Mouse (Mus musculus) embryonic facial prominence, embryonic 13.5 days (tissue): ENCODE data around the gene Pigw. TPM values are rescaled to one million over a fixed set of nuclear protein-coding genes. Genes with fewer than 3 reads are reported as not detected.
"Not testable (repeated sequence)": the region's sequence is repeated elsewhere in the genome, so short reads cannot be mapped to it uniquely, and the experiment has no call there.

ENCODE experiments used
- ATAC-seq: fragments of 200-750 bp; cut with Nextera tagmentation; 2 replicates; pipeline ENCODE4 v1.8.0; 2017; ENCODE audit warnings: low read depth; ENCODE audit not compliant: insufficient number of reproducible peaks, insufficient read depth, low FRiP score, low TSS enrichment
- H3K27ac ChIP-seq: fragments of 300-500 bp; sonication (generic); 2 replicates; pipeline ENCODE4 v1.5.1; 2015; ENCODE audit warnings: moderate library complexity, mild to moderate bottlenecking, inconsistent platforms
- H3K27me3 ChIP-seq: fragments of 300-500 bp; sonication (generic); 2 replicates; pipeline ENCODE4 v1.6.1; 2015; ENCODE audit warnings: mild to moderate bottlenecking, inconsistent platforms
- H3K36me3 ChIP-seq: fragments of 300-500 bp; sonication (generic); 2 replicates; pipeline ENCODE4 v1.6.1; 2015; ENCODE audit warnings: mild to moderate bottlenecking, inconsistent platforms
- H3K4me1 ChIP-seq: fragments of 300-500 bp; sonication (generic); 2 replicates; pipeline ENCODE4 v1.6.1; 2015; ENCODE audit warnings: inconsistent platforms
- H3K4me2 ChIP-seq: fragments of 300-500 bp; sonication (generic); 2 replicates; pipeline ENCODE4 v1.6.1; 2015; ENCODE audit warnings: moderate library complexity, mild to moderate bottlenecking, inconsistent platforms
- H3K4me3 ChIP-seq: fragments of 300-500 bp; sonication (generic); 2 replicates; pipeline ENCODE4 v1.5.1; 2015; ENCODE audit warnings: mild to moderate bottlenecking, inconsistent platforms
- H3K9ac ChIP-seq: fragments of 300-500 bp; sonication (generic); 2 replicates; pipeline ENCODE4 v1.6.1; 2015; ENCODE audit warnings: mild to moderate bottlenecking, inconsistent platforms
- H3K9me3 ChIP-seq: fragments of 300-500 bp; sonication (generic); 2 replicates; pipeline ENCODE4 v1.6.1; 2016; ENCODE audit warnings: inconsistent platforms
- WGBS: fragments of 180-500 bp; shearing (Covaris S2); methylation state at CpG from one replicate; pipeline ENCODE4 v1.1.7; 2015; ENCODE audit warnings: mixed read lengths; 5-methylcytosine and 5-hydroxymethylcytosine counted together
- microRNA-seq: library from miRNA; unstranded; fragments of <30 nt; microRNA quantifications from one replicate; pipeline ENCODE4, GENCODE M21; 2016
- polyA plus RNA-seq: library from polyadenylated mRNA; unstranded; fragments of >200 nt; fragmentation: Nextera tagmentation; extraction: Ambion mirVana; gene quantifications from 2 replicates; pipeline ENCODE4 v1.2.1, GENCODE M21; 2015

Gene Pigw
- polyA plus RNA-seq, 1 experiment from 2014 or later: 1.5 TPM

DNA sequence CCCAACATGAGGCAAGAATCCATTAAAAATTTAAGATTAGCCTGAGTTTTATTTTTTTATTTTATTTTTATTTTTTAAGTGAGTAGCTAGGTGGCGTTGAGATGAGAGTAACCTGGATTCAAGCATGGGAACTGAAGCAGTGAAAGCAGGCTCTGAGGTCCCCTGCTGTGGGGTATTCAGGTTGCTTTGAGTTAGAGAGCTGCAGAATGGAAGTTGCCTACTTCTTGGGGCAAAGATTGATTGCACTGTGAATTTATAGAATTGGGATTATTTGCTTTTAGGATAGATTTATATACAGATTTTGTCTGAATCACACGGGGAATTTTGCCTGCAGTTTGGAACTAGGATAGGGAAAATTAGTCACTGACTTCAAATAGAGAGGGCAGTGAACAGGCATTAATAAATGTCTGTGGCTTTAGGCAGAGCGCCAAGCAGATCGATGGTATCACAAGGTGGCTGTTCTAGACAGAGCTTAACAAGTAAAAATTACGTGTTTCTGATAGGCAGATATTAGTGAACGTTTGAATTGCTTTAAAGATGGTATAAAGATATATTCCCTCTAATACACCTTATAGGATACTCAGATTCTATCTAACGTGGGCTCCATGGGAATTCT lies 32.5 kb downstream of the Pigw start:
- Histone ChIP-seq H3K4me1 (no peaks in the 10 kb centered on the region), H3K9ac (no peak overlapping the region), H3K4me3 (no peak overlapping the region), H3K9me3 (no peaks in the 10 kb centered on the region), H3K27me3 (no peaks in the 10 kb centered on the region), H3K4me2 (no peak overlapping the region), H3K27ac (no peak overlapping the region), H3K36me3 (peaks cover 72% of the 10 kb centered on the region)
- WGBS: 87% methylated on average over 7 of the region's 7 CpGs
- ATAC-seq: no peak

DNA sequence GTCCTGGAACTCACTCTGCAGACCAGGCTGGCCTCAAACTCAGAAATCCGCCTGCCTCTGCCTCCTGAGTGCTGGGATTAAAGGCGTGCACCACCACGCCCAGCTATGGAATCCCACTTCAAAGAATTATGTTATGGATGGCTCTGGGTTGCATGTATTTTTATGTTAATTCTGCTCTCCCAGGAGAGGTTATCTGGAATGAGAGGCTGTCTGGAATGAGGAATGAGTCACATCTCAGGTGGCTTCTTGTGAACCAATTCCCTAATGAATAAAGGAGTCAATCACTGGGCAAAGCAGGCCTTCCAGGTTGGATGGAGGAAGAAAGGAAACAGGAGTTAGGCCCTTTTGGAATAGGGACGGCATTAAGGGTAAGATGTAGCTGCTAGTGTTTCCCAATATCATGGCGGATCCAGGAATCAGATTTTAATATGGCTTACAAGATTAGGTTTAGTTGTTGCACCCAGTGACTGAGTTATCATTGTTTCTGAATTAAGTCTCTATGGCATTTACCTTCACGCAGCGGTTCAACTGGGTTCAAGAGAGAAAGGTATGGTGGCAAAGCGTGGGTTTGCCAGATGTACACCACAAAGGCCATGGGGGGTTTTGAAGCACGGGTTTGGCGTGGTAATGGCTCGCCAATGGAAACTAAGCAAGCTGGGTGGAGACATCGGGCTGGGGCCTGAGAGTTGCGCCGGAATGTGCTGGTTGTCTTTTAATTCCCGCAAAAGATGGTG lies 33.2 kb downstream of the Pigw start:
- no peak for ATAC-seq

DNA sequence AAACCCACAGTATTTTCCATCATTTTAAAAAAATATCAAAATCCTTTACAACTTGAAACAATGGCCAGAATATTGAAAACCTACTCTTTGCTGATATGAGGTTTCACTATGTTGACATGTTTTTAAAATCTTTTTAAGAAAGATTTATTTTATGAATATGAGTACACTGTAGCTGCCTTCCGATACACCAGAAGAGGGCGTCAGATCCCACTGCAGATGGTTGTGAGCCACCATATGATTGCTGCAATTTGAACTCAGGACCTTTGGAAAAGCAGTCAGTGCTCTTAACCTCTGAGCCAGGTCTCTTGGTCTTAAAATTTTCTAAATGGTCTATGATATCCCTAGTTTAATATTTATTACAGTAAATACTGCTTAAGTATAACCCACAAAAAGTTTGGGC lies 40.8 kb downstream of the Pigw start:
- Histone ChIP-seq H3K9me3 (no peaks in the 10 kb centered on the region), H3K27ac (no peak overlapping the region), H3K36me3 (peaks cover 69% of the 10 kb centered on the region), H3K4me3 (no peak overlapping the region), H3K4me2 (no peak overlapping the region), H3K4me1 (no peaks in the 10 kb centered on the region), H3K9ac (no peak overlapping the region), H3K27me3 (no peaks in the 10 kb centered on the region)
- 93% methylated on average over 2 of the region's 2 CpGs for WGBS
- ATAC-seq: no peak

More for the DNA sequence above, 33.2 kb downstream of the Pigw start:
- no peaks in the 10 kb centered on the region for H3K27me3 ChIP-seq
- no peak overlapping the region for H3K4me2 ChIP-seq
- WGBS: 94% methylated on average over 15 of the region's 15 CpGs
- H3K9ac ChIP-seq: no peak overlapping the region
- H3K9me3 ChIP-seq: no peaks in the 10 kb centered on the region
- H3K4me1 ChIP-seq: no peaks in the 10 kb centered on the region
- H3K36me3 ChIP-seq: peaks cover 67% of the 10 kb centered on the region
- no peak overlapping the region for H3K27ac ChIP-seq
- H3K4me3 ChIP-seq: no peak overlapping the region

DNA sequence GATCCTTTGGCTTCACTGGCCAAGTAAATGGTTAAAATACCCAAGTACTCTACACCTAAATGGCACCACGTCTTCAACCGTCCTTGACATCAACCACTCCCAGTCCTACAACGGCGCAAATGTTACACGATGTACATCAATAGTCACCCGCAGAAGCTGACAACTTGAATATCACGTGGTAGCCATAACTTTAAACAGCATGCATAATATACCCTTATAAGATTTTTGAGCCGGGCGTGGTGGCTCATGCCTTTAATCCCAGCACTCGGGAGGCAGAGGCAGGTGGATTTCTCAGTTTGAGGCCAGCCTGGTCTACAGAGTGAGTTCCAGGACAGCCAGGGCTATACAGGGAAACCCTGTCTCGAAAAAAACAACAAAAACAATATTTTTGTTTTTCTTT lies 50.6 kb downstream of the Pigw start:
- not testable (repeated sequence) for H3K9me3 ChIP-seq

DNA sequence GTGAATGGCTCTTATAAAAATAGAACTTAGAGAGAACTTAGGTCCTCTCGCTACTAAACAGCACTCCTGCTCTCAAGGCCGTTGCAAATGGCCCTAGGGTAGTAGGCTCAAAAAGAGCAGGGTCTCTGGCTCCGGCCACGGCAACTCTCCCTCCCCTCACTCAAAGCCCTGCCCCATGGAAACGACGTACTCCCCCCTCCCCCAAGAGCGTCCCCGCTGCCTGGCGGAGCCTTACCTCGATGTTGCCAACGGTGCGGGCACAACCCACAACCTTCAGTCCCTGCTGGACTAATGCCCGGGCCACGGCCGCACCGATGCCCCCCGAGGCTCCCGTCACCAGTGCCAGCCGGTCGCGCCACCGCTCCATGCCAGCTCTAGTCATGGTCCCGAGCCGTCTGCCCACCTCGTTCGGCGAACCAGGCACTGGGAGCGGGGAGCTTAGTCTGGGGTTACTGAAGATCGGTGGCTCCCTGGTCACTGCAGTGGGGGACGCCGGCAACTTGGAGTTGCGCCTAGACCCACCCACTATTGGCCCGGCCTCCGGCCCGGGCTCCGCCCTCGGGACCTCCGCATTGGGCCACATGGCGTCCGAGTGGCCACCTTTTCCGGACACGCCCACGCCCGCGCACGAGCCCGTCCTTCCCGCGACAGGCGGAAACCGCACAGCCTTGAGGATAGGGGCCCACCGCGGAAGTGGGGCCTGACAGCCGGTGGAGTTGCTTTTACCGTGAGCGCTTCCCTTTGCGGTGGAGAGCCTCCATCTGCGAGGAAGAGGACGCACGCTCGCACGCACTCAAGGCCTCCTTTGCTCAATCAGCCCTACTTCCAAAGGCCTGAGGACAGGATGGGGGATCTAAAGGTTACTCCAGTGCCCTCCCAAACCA lies 51.3 kb downstream of the Pigw start, which contains the start of gene Dhrs11:
Dhrs11 (minus strand) TSS at position 479 of the 884 bp plus-strand sequence.
- WGBS: under 1% methylated on average over 62 of the region's 62 CpGs
- ATAC-seq: peak; percentile 81
- no peaks in the 10 kb centered on the region for H3K27me3 ChIP-seq

More for the DNA sequence above, 50.6 kb downstream of the Pigw start:
- not testable (repeated sequence) for H3K27me3 ChIP-seq, ATAC-seq
- Histone ChIP-seq H3K4me2 (peak overlapping the region; percentile 86), H3K4me3 (peak overlapping the region; percentile 77), H3K9ac (peak overlapping the region; percentile 91), H3K27ac (peak overlapping the region; percentile 73; the same call in 1 of the 2 replicates), H3K4me1 (peaks cover 22% of the 10 kb centered on the region), H3K36me3 (peaks cover 36% of the 10 kb centered on the region)
- WGBS: 73% methylated on average over 11 of the region's 11 CpGs

DNA sequence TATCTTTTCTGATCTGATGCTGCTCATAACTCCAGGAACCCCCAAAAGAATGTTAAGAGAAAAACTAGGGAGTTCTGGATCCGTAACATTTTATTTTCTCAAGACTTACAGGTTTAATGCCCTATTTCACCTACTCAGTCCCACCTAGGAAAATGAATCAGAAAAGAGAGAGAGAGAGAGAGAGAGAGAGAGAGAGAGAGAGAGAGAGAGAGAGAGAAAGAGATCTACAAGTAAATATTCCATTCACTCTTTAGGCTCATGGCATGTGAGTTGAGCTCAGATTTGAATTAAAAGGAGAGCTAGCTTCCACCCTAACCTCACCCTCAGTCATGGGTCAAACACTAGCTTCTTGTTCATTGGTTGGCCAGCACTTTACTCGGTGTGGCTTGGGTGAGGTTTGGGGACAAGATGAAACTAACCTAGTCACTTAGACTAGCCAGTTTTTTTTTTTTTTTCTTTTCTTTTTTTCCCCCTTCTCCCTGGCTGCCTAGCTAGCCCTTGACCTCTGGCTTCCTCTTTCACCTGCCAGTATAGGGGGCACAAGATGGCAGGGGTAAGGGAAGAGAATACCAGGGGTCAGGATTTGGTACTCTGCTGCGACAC lies 52.1 kb downstream of the Pigw start:
- Histone ChIP-seq H3K27me3 (no peaks in the 10 kb centered on the region), H3K36me3 (peaks cover 23% of the 10 kb centered on the region), H3K4me2 (peak overlapping the region; percentile 86), H3K9ac (peak overlapping the region; percentile 91), H3K27ac (no peak overlapping the region), H3K4me3 (peak overlapping the region; percentile 77), H3K4me1 (peaks cover 22% of the 10 kb centered on the region), H3K9me3 (no peaks in the 10 kb centered on the region)
- ATAC-seq: no peak
- 47% methylated on average over 3 of the region's 3 CpGs for WGBS

More for the DNA sequence above, 51.3 kb downstream of the Pigw start, which contains the start of gene Dhrs11:
- Histone ChIP-seq H3K4me1 (peaks cover 22% of the 10 kb centered on the region), H3K4me3 (peak within 1 kb of the TSS; percentile 77), H3K9me3 (no peaks in the 10 kb centered on the region), H3K4me2 (peak within 1 kb of the TSS; percentile 86), H3K27ac (peak within 1 kb of the TSS; percentile 73), H3K36me3 (peaks cover 28% of the 10 kb centered on the region), H3K9ac (peak within 1 kb of the TSS; percentile 91)

DNA sequence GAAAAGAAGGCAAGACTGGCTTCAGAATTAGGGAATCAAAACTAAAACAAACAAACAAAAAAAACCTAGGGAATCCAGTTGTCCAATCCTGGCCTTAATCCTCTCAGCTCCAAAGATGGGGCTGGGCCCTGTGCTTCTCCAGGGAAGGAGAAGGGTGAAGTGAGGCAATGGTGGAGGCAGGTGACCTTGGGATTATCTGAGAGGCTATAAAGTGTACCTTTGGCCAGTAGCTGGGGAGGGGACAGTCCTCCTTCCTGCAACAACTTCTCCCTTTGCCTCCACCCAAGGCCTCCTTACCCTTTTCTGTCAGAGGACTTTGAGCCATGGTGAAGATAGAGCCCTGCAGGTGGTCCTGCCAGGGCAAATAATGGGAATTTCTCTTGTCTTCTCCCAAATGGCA lies 52.6 kb downstream of the Pigw start:
- ATAC-seq: no peak
- Histone ChIP-seq H3K4me3 (no peak overlapping the region), H3K9me3 (no peaks in the 10 kb centered on the region), H3K36me3 (peaks cover 20% of the 10 kb centered on the region), H3K4me1 (peaks cover 22% of the 10 kb centered on the region), H3K27me3 (no peaks in the 10 kb centered on the region), H3K4me2 (peak overlapping the region; percentile 86), H3K27ac (no peak overlapping the region), H3K9ac (0 out of 2 replicates have a peak overlapping the region, but pooled peaks have one; percentile 32)

Small RNA genes within 50 kb of the gene (microRNA-seq; reads per million reads assigned to microRNA genes)
- gene Gm23564: not detected

Other genes with a start within 250 kb of the Pigw start
- gene Mrm1, start 60.8 kb downstream of the Pigw start, polyA plus RNA-seq: 10.3 and 10.4 TPM in 2 replicates
- gene Dhrs11, start 51.3 kb downstream of the Pigw start, polyA plus RNA-seq: 12.5 and 17.6 TPM in 2 replicates
- gene Ggnbp2, start 9.5 kb downstream of the Pigw start, polyA plus RNA-seq: 71.8 and 77.6 TPM in 2 replicates
- gene Myo19, start 137 bp downstream of the Pigw start, polyA plus RNA-seq: 8.6 and 10.0 TPM in 2 replicates
- gene Znhit3, start 36.1 kb upstream of the Pigw start, polyA plus RNA-seq: 58.7 and 69.0 TPM in 2 replicates
- gene Car4, start 77.5 kb upstream of the Pigw start, polyA plus RNA-seq: 0.40 TPM in 1 of 2 replicates, not detected in the other